Mouse (Mus musculus): Measurements from ENCODE around the gene Ssbp3. TPM values are rescaled to one million over a fixed set of nuclear protein-coding genes. Genes with fewer than 3 reads are reported as not detected.

Gene Ssbp3
- total and polyA plus RNA-seq, 2 experiments, result 12.9 to 36.7 TPM

GRCm38 (mm10) chr4:106913411-106914049, 3.0 kb downstream of the Ssbp3 start:
- H3K36me3 ChIP-seq (ENCODE audit: control insufficient read depth, insufficient read depth, low read length), result peaks cover 13% of the 10 kb centered on the region
- H3K27ac ChIP-seq (replicated peaks; ENCODE audit: insufficient read depth, low read depth, low read length), result no peak overlapping the region
- H3K9ac ChIP-seq (ENCODE audit: low read depth, low read length), result no peak overlapping the region
- no peak overlapping the region for H3K4me3 ChIP-seq (ENCODE audit: insufficient read depth, low read depth, low read length)
- DNase-seq (ENCODE audit: extremely low read depth, low read depth, low spot score), result peak; percentile 42
- peaks cover 16% of the 10 kb centered on the region; the same call in 1 of the 2 replicates for H3K4me1 ChIP-seq (ENCODE audit: control insufficient read depth, insufficient read depth, low read length)
- H3K79me2 ChIP-seq (ENCODE audit: control insufficient read depth, insufficient read depth, low read length), result peaks cover 19% of the 10 kb centered on the region
- 68% methylated on average over 9 of the region's 9 CpGs for WGBS
- TF ChIP-seq POLR2A (IDR thresholded peaks at IDR 0.05; ENCODE audit: extremely low read depth, insufficient read depth, low read length) (no peak), CTCF (IDR thresholded peaks at IDR 0.05; ENCODE audit: low read depth, low read length) (no peak)
- H3K27me3 ChIP-seq (ENCODE audit: control insufficient read depth, insufficient read depth, low read length), result no peaks in the 10 kb centered on the region

DNA sequence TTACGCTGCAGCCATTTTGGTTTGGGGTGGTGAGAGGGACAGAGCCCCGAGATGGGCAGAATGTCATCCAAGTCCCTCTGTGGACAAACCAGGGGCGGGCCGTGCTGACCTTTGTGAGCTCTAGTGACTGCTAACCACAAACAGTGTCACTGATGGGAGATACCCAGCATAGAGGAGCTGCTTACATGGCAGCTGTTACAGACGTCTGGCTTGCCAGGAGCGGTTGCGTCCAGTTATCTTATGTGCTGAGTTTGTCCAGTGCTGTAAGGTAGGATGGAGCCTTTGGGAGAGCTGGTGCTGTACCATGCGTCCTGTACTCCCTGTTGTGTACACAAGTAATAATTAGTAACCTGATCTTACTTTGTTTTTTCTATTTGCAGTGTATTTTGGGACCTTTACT, 4.8 kb downstream of the Ssbp3 start:
- TF ChIP-seq CTCF (IDR thresholded peaks at IDR 0.05; ENCODE audit: low read depth, low read length) (no peak), POLR2A (IDR thresholded peaks at IDR 0.05; ENCODE audit: extremely low read depth, insufficient read depth, low read length) (no peak)

GRCm38 (mm10) chr4:106918263-106918662, 7.8 kb downstream of the Ssbp3 start:
- peaks cover 32% of the 10 kb centered on the region for H3K4me1 ChIP-seq (ENCODE audit: control insufficient read depth, insufficient read depth, low read length)
- H3K4me3 ChIP-seq (ENCODE audit: insufficient read depth, low read depth, low read length), result no peak overlapping the region
- H3K36me3 ChIP-seq (ENCODE audit: control insufficient read depth, insufficient read depth, low read length), result peaks cover 14% of the 10 kb centered on the region
- no peak for DNase-seq (ENCODE audit: extremely low read depth, low read depth, low spot score)
- H3K27ac ChIP-seq (replicated peaks; ENCODE audit: insufficient read depth, low read depth, low read length), result no peak overlapping the region
- 79% methylated on average over 1 of the region's 1 CpGs for WGBS
- H3K27me3 ChIP-seq (ENCODE audit: control insufficient read depth, insufficient read depth, low read length), result no peaks in the 10 kb centered on the region
- TF ChIP-seq POLR2A (IDR thresholded peaks at IDR 0.05; ENCODE audit: extremely low read depth, insufficient read depth, low read length) (no peak), CTCF (IDR thresholded peaks at IDR 0.05; ENCODE audit: low read depth, low read length) (no peak)
- peaks cover 14% of the 10 kb centered on the region; the same call in 1 of the 2 replicates for H3K79me2 ChIP-seq (ENCODE audit: control insufficient read depth, insufficient read depth, low read length)
- no peak overlapping the region for H3K9ac ChIP-seq (ENCODE audit: low read depth, low read length)

More for the DNA sequence above, 4.8 kb downstream of the Ssbp3 start:
- no peaks in the 10 kb centered on the region for H3K27me3 ChIP-seq (ENCODE audit: control insufficient read depth, insufficient read depth, low read length)
- H3K9ac ChIP-seq (ENCODE audit: low read depth, low read length), result no peak overlapping the region
- 49% methylated on average over 8 of the region's 8 CpGs for WGBS
- H3K4me1 ChIP-seq (ENCODE audit: control insufficient read depth, insufficient read depth, low read length), result peaks cover 12% of the 10 kb centered on the region; the same call in 1 of the 2 replicates
- no peak for DNase-seq (ENCODE audit: extremely low read depth, low read depth, low spot score)
- peaks cover 19% of the 10 kb centered on the region for H3K79me2 ChIP-seq (ENCODE audit: control insufficient read depth, insufficient read depth, low read length)
- H3K27ac ChIP-seq (replicated peaks; ENCODE audit: insufficient read depth, low read depth, low read length), result no peak overlapping the region
- H3K4me3 ChIP-seq (ENCODE audit: insufficient read depth, low read depth, low read length), result no peak overlapping the region
- peaks cover 13% of the 10 kb centered on the region for H3K36me3 ChIP-seq (ENCODE audit: control insufficient read depth, insufficient read depth, low read length)

DNA sequence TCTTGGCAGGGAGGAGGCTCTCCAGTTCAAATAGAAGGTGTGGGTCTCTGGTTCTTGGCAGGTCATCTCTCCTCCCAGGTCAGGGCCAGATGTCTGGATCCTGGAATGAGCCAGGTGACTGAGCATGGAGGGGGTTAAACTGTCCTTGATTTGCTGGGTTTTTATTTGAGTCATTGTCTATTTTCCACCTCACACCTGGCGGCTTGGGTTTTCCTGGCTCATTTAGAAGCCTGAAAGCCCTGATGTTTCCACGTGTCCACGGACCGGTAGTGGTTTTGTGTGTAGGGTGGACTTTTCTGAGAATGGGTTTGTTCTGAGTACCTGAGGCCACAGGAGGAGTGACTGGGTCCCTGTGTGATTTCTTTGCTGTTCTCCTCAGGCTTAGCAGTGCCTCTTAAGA, 9.6 kb downstream of the Ssbp3 start:
- DNase-seq (ENCODE audit: extremely low read depth, low read depth, low spot score), result no peak
- no peak overlapping the region for H3K4me3 ChIP-seq (ENCODE audit: insufficient read depth, low read depth, low read length)
- no peaks in the 10 kb centered on the region for H3K27me3 ChIP-seq (ENCODE audit: control insufficient read depth, insufficient read depth, low read length)
- H3K9ac ChIP-seq (ENCODE audit: low read depth, low read length), result no peak overlapping the region
- WGBS, result 76% methylated on average over 4 of the region's 4 CpGs
- H3K4me1 ChIP-seq (ENCODE audit: control insufficient read depth, insufficient read depth, low read length), result peaks cover 28% of the 10 kb centered on the region
- H3K36me3 ChIP-seq (ENCODE audit: control insufficient read depth, insufficient read depth, low read length), result peaks cover 15% of the 10 kb centered on the region
- H3K27ac ChIP-seq (replicated peaks; ENCODE audit: insufficient read depth, low read depth, low read length), result peak overlapping the region; percentile 22; the same call in 1 of the 2 replicates
- H3K79me2 ChIP-seq (ENCODE audit: control insufficient read depth, insufficient read depth, low read length), result peaks cover 26% of the 10 kb centered on the region; the same call in 1 of the 2 replicates
- TF ChIP-seq POLR2A (IDR thresholded peaks at IDR 0.05; ENCODE audit: extremely low read depth, insufficient read depth, low read length) (no peak), CTCF (IDR thresholded peaks at IDR 0.05; ENCODE audit: low read depth, low read length) (no peak)

DNA sequence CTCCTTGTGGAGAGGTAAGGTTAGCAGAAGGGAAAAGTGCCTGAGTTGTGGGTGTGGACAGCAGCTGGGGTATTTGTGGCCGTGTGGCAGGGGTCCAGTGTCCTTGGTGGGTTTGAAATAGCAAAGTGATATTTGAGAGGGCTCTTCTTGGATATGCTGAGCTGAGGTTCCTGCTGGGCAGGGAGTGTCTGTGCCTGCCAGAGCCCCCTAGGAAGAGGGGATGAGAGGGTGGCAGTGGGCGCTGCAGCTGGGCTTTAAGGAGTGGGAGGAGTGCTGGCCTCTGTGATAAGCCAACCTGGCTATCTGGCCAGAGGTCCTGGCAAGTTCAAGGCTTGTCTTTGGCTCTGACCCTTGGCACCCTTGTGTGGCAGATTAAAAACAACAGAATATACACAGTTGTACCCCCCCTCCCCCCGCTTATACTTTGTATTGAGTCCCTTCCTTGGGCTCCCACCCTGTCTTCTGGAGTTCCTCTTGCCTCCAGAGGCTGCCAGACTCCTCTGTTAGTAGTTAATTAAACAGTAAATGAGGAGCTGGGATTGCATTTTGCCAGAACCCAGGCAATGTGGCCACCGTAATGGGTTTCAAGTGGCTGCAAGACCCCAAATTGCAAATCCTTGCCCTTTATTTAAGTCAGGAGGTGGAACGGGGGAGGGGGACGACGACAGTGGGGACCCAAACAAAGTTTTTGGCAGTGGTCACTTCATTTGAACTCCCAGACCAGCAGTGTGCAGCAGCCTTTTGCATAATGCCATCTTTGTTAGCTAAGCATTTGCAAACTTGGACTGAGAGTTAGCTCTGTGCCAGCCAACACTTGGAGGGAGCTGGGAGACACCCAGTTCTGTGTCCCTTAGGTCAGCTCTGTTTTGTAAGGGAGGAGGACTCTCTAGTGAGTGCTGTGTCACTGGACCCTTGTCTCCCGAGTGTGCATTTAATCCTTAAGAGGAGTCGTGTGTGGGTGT, 11.2 kb downstream of the Ssbp3 start:
- Histone ChIP-seq H3K27ac (replicated peaks; ENCODE audit: insufficient read depth, low read depth, low read length) (peak overlapping the region; percentile 95), H3K4me1 (ENCODE audit: control insufficient read depth, insufficient read depth, low read length) (peaks cover 28% of the 10 kb centered on the region), H3K36me3 (ENCODE audit: control insufficient read depth, insufficient read depth, low read length) (peaks cover 8% of the 10 kb centered on the region), H3K79me2 (ENCODE audit: control insufficient read depth, insufficient read depth, low read length) (peaks cover 39% of the 10 kb centered on the region; the same call in 1 of the 2 replicates), H3K27me3 (ENCODE audit: control insufficient read depth, insufficient read depth, low read length) (no peaks in the 10 kb centered on the region), H3K9ac (ENCODE audit: low read depth, low read length) (peak overlapping the region; percentile 30), H3K4me3 (ENCODE audit: insufficient read depth, low read depth, low read length) (no peak overlapping the region)
- WGBS, result 19% methylated on average over 9 of the region's 9 CpGs
- TF ChIP-seq CTCF (IDR thresholded peaks at IDR 0.05; ENCODE audit: low read depth, low read length) (no peak), POLR2A (IDR thresholded peaks at IDR 0.05; ENCODE audit: extremely low read depth, insufficient read depth, low read length) (no peak)
- peak; percentile 97 for DNase-seq (ENCODE audit: extremely low read depth, low read depth, low spot score)
